Mouse (Mus musculus): ENCODE measurements around the gene Smbd1. TPM values are rescaled to one million over a fixed set of nuclear protein-coding genes. Genes with fewer than 3 reads are reported as not detected.

Smbd1 gene
- total RNA-seq (2023) = not detected in 2 replicates

GRCm38 (mm10) chr16:32810321-32810720 lies at the start of gene Smbd1:
Smbd1 (minus strand) TSS chr16:32810477.

GRCm38 (mm10) chr16:32797426-32797689 lies 12.9 kb downstream of the Smbd1 start, which contains the start of gene Muc20:
Muc20 (minus strand) TSS chr16:32797435.

Other genes with a start within 250 kb of the Smbd1 start
- 25.6 and 28.7 TPM in 2 replicates for gene Tfrc, start 201.6 kb downstream of the Smbd1 start, total RNA-seq (2023)
- gene Tnk2, start 166.6 kb downstream of the Smbd1 start, total RNA-seq (2023) = 22.0 and 34.0 TPM in 2 replicates
- not detected in 2 replicates for gene Muc4, start 74.6 kb downstream of the Smbd1 start, total RNA-seq (2023)
- 0.16 TPM in 1 of 2 replicates, not detected in the other for gene Muc20, start 13.0 kb downstream of the Smbd1 start, total RNA-seq (2023)
- gene Fyttd1, start 67.0 kb upstream of the Smbd1 start, total RNA-seq (2023) = 20.2 and 21.5 TPM in 2 replicates
- 11.5 and 15.4 TPM in 2 replicates for gene Rubcn, start 67.3 kb upstream of the Smbd1 start, total RNA-seq (2023)
- 39.4 and 54.5 TPM in 2 replicates for gene Lrch3, start 103.6 kb upstream of the Smbd1 start, total RNA-seq (2023)
- gene Iqcg, start 245.7 kb upstream of the Smbd1 start, total RNA-seq (2023) = not detected in 2 replicates
- gene Rpl35a, start 246.0 kb upstream of the Smbd1 start, total RNA-seq (2023) = 246 and 303 TPM in 2 replicates